Mouse (Mus musculus): Measurements from ENCODE around the gene Hoxd4. TPM values are rescaled to one million over a fixed set of nuclear protein-coding genes. Genes with fewer than 3 reads are reported as not detected.

The Hoxd4 gene
- polyA plus RNA-seq, 1 experiment = 91.6 TPM

DNA sequence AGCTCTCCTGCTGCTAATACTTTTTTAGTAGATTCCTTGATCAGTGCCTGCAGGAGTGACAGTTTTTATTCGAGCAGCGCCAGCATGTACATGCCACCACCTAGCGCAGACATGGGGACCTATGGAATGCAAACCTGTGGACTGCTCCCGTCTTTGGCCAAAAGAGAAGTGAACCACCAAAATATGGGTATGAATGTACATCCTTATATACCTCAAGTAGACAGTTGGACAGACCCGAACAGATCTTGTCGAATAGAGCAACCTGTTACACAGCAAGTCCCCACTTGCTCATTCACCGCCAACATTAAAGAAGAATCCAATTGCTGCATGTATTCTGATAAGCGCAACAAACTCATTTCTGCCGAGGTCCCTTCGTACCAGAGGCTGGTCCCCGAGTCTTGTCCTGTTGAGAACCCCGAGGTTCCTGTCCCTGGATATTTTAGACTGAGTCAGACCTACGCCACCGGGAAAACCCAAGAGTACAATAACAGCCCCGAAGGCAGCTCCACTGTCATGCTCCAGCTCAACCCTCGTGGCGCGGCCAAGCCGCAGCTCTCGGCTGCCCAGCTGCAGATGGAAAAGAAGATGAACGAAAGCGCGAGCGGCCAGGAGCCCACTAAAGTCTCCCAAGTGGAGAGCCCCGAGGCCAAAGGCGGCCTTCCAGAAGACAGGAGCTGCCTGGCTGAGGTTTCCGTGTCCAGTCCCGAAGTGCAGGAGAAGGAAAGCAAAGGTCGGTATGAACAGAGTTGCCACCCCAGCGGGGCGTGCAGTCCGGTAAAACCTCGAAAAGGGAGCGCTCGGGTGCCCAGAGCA is 19.5 kb upstream of the Hoxd4 start:
- DNase-seq (ENCODE audit: low read depth) = no peak

DNA sequence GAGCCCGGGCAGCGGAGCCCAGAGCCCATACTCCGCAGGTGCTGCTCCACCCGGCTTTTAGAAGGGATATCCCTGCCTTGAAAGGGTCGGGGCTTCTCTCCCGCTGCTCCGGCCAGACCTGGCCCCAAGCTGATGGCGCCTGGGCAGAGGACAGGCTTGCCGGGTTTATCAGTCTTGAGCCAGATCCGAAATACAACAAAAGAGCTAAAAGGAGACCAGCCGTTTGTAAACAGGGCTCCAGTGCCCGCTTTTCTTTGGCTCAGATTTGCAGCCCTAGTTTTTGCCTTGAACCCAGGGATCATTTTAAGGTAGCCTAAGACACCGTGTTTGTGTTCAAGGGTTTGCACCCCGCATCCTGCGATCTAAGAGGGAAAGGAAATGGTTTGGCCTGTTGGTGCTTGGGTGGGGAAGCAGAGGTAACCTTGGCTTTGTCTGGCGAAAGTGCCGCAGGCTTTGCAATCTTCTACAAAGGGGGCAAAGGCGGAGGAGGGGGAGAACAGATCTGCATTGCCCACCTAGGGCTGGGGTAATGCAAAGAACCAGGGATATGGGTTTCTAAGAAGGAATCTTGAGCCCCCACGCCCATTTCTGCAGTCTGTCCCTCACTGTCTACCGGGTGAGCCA is 18.8 kb upstream of the Hoxd4 start:
- DNase-seq (ENCODE audit: low read depth) = no peak

DNA sequence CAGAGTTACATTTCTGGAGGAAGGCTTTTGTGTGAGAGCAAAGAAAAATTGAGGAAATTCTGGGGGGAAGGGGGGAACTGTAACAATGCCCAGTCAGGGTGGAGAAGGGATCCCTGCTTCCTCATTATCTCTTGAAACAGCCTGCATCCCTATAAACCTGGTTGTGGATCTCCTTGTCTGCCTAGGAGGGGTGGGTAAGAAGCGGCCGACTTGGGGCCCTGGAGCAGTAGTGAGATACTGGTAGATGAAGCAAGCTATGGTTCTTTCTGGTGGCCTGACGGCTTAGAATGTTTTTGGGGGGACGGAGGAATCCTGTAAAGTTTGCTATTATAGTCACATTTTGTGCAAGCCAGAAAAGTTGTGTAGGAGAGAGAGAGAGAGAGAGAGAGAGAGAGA is 18.3 kb upstream of the Hoxd4 start:
- no peak for DNase-seq (ENCODE audit: low read depth)

DNA sequence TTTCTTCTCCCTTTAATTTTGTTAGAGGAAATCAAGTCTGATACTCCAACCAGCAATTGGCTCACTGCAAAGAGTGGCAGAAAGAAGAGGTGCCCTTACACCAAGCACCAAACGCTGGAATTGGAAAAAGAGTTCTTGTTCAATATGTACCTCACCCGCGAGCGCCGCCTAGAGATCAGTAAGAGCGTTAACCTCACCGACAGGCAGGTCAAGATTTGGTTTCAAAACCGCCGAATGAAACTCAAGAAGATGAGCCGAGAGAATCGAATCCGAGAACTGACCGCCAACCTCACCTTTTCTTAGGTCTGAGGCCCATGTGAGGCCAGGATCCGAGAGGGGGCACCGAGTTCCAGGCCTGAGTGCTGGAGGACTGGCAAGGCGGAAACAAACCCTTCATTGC is 17.7 kb upstream of the Hoxd4 start:
- no peak for DNase-seq (ENCODE audit: low read depth)

DNA sequence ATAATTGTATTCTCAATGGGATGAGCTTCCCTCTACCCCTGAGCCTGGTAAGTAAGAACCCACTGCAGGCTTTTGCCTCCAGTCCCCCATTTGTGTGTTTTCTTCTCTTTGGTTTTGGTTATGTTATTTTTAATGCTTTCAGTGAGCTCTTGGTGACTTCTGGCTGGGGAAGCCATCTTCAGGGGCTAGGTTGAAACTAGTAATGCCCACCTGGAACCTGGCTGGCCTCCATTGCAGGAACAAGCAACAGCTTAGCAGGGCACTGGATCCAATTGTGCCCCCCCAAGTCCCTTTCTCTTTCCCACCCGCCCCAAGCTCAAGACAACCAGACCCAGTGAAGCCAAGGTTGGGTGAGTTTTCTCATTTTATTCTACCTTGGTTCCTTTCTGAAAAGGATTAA is 16.3 kb upstream of the Hoxd4 start:
- DNase-seq (ENCODE audit: low read depth) = no peak

DNA sequence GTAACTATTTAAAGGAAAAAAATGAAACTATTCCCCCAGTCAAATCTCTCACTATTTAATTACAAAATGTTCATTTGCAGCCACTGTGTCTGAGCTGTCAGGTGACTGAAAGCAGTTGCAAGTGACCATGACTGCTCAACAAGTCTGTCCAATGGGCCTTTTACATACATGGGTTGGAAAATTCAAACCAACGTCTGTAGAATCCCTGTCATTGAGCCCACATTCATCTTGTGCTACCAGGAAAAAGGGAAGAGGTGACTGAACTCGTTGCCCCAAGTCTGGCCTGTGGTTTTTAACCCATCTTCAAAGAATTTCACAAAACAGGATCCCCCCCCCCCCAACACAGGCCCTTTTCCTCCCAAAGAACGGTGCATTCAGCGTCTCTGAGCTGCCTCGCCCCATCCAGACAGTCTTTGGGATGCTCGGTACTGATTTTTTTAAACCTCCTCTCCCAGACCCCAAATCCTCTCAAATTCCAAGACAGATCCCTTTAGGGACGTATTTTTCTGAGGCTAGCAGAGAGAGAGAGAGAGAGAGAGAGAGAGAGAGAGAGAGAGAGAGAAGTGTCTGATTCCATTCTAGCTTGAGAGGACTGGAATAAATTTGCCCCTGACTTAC is 15.8 kb upstream of the Hoxd4 start:
- DNase-seq (ENCODE audit: low read depth) = no peak

DNA sequence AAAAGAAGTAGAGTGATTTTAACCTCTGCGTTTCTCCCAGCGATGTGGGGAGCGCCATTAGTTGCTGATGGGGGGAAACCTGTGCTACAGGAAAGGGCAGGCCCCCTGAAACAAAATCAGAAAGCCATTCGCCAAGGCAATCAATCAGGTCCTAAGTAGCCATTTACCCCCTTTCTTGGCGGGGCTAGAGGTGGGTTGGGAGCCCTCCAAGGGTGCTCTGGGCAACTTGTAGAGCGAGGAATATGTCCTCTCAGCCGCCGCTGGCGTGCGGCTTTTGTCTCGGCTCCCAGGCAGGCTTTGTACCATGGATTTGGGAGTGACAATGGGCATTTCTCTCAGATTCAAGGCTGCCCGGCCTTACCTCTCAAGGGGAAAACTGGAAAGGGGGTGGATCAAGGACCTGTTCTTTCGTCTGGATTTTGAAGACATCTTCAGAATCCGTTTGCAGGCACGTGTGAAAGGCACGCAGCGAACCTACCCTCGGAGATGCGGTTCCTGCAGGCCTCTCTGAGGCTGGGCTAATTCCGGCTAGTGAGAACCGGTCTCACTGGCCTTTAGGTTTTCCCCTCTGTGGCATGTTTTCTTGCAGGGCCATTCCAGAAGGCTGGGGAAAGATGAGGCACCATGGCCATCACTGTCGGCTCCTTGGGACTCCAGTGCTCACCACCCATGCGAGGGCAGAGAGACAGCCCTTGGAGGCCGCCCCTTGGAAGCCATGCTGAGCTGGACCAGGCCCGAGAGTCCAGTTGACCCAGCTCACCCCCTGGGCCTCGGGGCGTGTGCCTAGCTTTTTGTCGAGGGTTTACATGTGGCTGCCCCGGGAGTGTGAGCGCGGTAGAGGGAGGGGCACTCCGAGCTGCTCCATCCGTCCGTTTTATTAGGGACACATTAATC is 15.0 kb upstream of the Hoxd4 start:
- DNase-seq (ENCODE audit: low read depth) = no peak

DNA sequence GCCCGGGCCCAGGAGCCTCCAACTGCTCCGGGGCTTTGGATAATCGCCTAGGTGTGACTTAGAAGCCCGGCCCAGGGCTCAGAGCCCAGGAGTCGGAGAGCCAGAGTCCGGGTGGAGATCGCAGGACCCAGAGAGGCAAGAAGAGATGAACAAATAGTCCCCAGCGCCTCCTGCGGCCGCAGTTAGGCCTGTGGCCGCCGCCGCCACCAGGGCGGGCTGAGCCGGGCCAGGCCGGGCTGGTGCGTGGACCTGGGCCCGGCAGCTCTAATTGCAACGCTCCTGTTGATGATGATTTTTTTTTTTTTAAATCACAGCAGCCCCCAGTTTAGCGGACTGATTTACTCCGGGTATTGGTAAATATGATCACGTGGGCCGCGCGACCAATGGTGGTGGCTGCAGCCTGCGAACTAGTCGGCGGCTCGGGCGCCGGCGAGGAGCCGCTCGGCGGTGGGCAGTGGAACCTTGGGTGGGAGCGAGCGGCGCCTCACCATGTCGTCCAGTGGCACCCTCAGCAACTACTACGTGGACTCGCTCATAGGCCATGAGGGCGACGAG is 14.1 kb upstream of the Hoxd4 start, which contains the start of gene Hoxd9:
TSS of gene Hoxd9 (plus strand) at position 161 of the 555 bp plus-strand sequence.
- no peak for DNase-seq (ENCODE audit: low read depth)

DNA sequence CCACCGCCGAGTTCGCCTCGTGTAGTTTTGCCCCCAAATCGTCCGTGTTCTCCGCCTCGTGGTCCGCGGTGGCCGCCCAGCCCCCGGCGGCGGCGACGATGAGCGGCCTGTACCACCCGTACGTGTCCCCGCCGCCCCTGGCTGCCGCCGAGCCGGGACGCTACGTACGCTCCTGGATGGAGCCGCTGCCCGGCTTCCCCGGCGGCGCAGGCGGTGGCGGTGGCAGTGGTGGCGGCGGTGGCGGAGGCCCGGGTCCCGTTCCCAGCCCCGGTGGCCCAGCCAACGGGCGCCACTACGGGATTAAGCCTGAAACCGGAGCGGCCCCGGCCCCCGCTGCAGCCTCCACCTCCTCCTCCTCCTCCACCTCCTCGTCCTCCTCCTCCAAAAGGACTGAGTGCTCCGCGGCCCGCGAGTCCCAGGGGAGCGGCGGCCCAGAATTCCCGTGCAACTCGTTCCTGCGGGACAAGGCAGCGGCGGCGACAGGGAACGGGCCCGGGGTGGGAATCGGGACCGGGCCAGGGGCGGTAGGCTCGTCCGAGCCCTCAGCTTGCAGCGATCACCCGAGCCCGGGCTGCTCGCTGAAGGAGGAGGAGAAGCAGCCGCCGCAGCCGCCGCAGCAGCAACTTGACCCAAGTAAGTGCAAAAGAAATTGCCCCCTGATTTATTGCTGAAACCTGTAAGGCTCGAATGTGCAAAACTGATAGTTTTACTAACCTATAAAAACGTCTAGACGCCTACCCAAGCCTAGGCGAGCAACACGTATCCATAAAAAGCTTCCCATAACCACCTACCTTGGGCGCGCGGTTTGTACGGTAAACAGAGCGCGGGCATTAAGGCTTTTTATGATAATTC is 13.3 kb upstream of the Hoxd4 start:
- no peak for DNase-seq (ENCODE audit: low read depth)

DNA sequence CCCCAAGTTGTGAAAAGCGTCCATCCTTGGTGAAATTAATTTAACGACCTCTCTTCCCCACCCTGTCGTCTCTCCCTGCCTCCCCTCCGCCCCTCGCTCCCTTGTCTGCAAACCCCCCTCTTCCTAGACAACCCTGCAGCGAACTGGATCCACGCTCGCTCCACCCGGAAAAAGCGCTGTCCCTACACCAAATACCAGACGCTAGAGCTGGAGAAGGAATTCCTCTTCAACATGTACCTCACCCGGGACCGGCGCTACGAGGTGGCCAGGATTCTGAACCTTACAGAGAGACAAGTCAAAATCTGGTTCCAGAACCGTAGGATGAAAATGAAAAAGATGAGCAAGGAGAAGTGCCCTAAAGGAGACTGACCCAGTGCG is 12.7 kb upstream of the Hoxd4 start:
- no peak for DNase-seq (ENCODE audit: low read depth)

DNA sequence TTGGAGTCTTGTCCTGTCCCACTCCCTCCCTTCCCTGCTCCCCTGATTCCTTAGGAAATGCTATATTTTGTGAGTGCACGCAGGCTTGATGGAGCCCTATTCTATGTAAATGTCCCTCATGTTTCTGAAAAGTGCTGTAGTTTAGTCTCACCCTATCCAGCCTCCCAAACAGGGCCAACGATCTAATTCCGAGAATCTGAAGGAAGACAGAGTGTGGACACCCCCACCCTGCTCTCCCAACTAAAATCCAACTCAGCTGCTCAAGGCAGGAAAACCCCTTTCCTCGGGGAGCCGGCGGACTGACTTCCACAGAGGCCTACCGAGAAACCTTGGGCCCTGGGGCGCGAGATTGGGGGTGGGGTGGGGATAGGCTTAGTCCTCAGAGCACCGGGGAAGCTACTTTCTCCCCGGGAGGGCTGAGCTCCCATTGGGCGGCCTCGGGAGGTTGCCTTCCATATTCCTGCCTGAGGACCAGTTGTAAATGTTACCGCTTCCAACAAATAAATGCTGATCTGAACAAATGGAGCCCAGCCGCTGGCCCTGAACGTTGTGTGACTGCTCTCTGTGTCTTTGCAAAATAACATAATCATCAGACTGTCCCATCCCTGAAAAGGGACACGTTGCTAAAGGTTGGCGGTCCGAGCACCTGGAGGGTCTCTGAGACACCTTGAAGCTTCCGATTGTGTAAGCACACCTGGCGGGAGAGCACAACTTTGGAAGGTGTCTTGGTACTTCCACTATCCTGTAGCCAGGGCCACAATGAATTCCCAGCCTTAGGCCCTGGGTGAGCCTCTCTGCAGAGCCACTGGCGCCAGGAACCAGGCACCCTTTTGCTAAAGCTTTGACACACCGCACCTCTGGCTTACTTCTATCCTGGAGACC is 11.8 kb upstream of the Hoxd4 start:
- DNase-seq (ENCODE audit: low read depth) = no peak

DNA sequence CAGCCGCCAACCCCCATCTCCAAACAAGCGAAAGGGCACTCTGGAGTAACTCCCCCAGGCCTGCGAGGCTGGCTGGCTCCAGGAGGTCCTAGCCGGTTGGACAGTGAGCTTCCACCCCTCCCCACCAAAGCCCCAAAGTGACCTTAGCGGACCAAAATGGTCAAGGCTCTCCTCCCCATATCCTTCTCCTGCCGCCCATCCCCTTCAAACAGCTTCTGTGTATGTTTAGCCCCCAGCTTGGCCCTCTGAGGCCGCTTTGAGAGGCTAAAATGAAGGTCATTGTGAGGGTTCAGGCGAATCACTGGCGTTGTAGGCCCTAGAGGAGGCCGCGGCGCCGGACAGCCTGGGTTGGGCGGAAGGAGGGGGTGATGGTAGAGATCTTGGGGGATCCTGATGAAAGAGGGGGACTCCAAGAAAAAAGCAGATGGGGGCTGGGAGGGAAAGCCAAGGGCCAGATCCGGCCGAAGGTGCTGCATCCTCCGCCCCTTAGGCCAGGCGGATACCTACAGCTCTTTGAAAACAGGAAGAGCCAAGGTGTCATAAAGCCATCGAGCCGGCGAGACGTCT is 11.1 kb upstream of the Hoxd4 start:
- no peak for DNase-seq (ENCODE audit: low read depth)

DNA sequence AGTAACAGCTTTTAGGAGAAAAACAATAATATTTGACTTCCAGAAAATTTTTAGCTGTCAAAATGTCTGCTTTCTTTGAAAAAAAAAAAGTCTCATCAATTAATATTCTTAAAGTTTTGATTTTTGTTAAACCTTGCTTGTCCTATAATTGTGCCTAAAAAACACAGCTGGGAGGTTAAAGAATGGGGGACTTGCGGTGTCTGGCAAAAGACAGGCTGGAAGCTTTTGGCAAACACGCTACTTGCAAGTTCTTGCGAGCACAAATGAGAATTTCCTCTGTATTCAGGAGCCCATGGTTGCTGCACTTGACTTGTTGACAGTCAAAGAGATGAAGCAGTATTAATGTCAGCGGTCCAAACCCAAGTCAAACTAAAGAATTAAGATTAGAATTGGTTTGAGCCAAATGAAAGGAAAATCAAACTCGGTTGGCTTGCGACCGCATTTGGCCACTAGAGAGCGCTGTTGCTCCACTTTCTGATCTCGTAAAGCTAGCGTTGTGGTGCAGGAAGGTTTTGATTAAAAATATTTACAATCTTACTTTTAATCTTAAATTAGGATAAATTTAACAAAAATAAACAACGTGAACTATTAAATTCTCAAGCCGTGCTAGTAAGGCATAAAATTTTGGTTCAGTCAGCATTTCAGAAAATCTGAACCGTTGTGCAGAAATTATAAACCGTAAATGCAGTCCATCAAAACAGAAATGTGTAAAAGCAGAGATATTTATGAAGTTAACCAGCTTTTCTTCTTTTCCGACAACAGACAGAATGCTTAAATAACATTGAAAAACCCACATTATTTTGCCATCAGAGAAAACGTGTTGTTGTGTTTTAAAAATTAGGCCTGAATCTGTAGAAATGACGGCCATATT is 9.5 kb upstream of the Hoxd4 start:
- no peak for DNase-seq (ENCODE audit: low read depth)

DNA sequence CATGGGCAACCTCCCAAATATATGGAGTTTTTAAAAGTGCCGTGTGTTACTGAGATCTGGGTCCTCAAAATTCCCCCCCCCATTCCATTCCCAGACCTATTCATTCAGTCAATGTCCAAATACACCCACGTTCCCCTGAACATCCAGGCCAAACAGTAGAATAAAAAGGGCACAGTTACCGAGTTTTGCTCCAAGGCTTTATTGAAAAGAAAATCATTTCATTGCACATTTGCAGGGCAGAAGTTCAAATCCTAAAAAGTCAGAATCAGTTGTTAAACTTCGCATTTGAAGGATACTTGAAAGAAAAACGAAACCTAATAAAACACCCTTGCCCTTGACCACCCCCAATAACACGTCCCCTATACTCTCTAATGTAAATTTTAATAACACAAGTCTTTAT is 8.9 kb upstream of the Hoxd4 start:
- DNase-seq (ENCODE audit: low read depth) = no peak

DNA sequence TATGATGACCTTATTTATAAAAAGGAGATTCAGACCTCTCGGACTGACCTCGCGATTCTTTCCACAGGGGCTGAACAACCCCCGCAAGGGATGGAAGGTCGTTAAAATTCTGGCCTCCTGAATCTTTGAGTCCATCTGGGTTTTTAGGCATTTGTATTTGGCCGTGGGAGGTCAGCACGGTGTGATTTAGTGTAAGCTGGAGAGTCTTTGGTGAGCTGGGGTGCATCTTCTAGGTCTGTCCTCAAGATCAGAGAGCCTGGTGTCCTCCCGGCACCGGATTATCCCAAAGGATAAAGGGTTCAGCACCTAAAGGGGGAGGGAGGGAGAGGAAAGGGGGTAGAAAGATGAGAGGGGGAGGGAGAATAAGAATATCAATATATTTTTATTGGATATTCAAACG is 8.4 kb upstream of the Hoxd4 start:
- no peak for DNase-seq (ENCODE audit: low read depth)

DNA sequence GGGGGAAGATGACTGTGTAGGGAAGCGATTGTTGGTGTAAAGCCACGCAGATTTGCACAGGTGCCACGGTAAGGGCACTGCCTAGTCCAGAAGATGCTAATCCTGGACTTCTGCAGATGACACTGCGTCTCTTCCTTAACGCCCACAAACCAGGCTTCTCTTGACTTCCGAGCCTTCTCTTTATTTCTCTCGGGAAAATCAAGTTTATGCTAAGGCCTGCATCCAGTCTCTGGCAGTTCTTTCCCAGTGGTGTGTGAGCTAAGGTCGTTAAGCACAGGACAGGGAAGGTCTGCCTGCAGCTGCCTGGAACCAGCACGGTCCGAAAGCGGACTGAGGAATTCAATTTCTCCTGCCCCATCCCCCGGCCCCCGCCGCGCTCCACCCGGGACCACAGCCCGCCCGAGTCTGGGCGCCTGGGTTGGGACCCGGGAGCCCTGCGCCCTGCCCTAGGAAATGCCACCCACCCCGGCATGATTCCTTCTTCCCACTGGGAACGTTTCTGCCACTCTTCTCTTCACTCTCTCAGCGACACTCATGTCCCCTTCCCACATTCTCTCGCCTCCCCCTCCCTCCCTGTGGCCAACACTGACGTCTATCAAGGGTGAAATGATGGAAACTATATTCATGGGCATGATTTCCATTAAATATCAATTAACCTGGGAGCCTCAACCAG is 7.9 kb upstream of the Hoxd4 start:
- no peak for DNase-seq (ENCODE audit: low read depth)

DNA sequence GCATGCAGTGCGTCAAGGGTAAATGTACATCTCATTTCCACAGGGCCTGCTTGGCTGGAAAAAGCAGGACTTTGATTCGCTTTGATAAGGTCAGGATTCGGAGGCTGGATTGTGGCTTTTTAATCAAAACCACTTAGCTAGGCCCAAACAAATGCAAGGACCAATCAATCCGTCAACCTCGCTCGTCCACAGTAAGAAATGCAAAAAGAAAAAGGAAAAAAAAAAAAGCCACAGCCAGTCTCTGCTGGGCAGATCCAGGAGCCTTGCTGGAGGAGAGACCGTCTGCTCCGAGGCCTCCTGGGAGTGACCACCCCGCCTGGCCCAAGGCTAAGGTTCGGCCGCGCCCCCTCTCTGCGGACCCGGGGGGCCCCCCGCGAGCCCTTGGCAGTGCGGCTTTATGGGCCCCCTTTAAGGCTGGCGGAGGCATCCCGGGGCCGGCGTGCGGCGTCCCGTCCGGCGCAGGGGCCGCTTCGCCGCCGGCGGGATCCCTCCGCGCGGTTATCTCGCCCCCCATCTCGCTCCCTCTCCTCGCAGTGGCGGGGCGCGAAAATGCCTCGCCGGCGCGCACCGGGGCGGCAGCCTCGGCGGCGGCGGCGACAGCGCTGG is 7.2 kb upstream of the Hoxd4 start, which contains the start of gene Hoxd8:
TSS of gene Hoxd8 (plus strand) at position 223 of the 606 bp plus-strand sequence.
- DNase-seq (ENCODE audit: low read depth) = no peak
